Mouse (Mus musculus): ENCODE data around the gene Zdhhc21. TPM values are rescaled to one million over a fixed set of nuclear protein-coding genes. Genes with fewer than 3 reads are reported as not detected.
A peak's percentile ranks its signal among the peaks of the same experiment; 100 is the strongest.

Gene Zdhhc21
- polyA plus RNA-seq, 1 experiment = 2.4 TPM

GRCm38 (mm10) chr4:82864974-82865699 is 5.4 kb upstream of the Zdhhc21 start:
- DNase-seq (ENCODE audit: low read depth in 1 of 2, low spot score in 2 of 2) = no peak
- Histone ChIP-seq H3K4me1 (ENCODE audit: control insufficient read depth, insufficient read depth, insufficient read length) (no peaks in the 10 kb centered on the region), H3K27me3 (ENCODE audit: control insufficient read depth, insufficient read depth, low read length) (no peaks in the 10 kb centered on the region), H3K4me3 (ENCODE audit: extremely low read depth, insufficient read depth, insufficient read length) (no peak overlapping the region), H3K27ac (ENCODE audit: insufficient read depth, low read length) (no peak overlapping the region), H3K36me3 (ENCODE audit: control insufficient read depth, insufficient read depth, low read length) (no peaks in the 10 kb centered on the region)
- TF ChIP-seq POLR2A (IDR thresholded peaks at IDR 0.05; ENCODE audit: low read depth, low read length) (no peak), CTCF (IDR thresholded peaks at IDR 0.05; ENCODE audit: extremely low read depth, insufficient read depth, insufficient read length, insufficient replicate concordance) (no peak)
- 86% methylated on average over 8 of the region's 8 CpGs for WGBS

- no peak overlapping the region for H3K4me3 ChIP-seq (ENCODE audit: extremely low read depth, insufficient read depth, insufficient read length)
- no peak for DNase-seq (ENCODE audit: low read depth in 1 of 2, low spot score in 2 of 2)
- H3K36me3 ChIP-seq (ENCODE audit: control insufficient read depth, insufficient read depth, low read length) = no peaks in the 10 kb centered on the region
- no peak for TF ChIP-seq CTCF (IDR thresholded peaks at IDR 0.05; ENCODE audit: extremely low read depth, insufficient read depth, insufficient read length, insufficient replicate concordance)
- TF ChIP-seq POLR2A (IDR thresholded peaks at IDR 0.05; ENCODE audit: low read depth, low read length) = no peak
- 91% methylated on average over 8 of the region's 8 CpGs for WGBS
- H3K27ac ChIP-seq (ENCODE audit: insufficient read depth, low read length) = no peak overlapping the region
- no peaks in the 10 kb centered on the region for H3K4me1 ChIP-seq (ENCODE audit: control insufficient read depth, insufficient read depth, insufficient read length)
- H3K27me3 ChIP-seq (ENCODE audit: control insufficient read depth, insufficient read depth, low read length) = 0 out of 2 replicates have a peak, but pooled peaks cover 2% of the 10 kb centered on the region
These were observed 3.6 kb upstream of the Zdhhc21 start for GRCm38 (mm10) chr4:82863316-82863715.

GRCm38 (mm10) chr4:82861451-82861850 is 1.7 kb upstream of the Zdhhc21 start:
- H3K27me3 ChIP-seq (ENCODE audit: control insufficient read depth, insufficient read depth, low read length) = 0 out of 2 replicates have a peak, but pooled peaks cover 2% of the 10 kb centered on the region
- TF ChIP-seq CTCF (IDR thresholded peaks at IDR 0.05; ENCODE audit: extremely low read depth, insufficient read depth, insufficient read length, insufficient replicate concordance) = no peak
- TF ChIP-seq POLR2A (IDR thresholded peaks at IDR 0.05; ENCODE audit: low read depth, low read length) = no peak
- no peaks in the 10 kb centered on the region; the same call in 1 of the 2 replicates for H3K4me1 ChIP-seq (ENCODE audit: control insufficient read depth, insufficient read depth, insufficient read length)
- no peak overlapping the region for H3K27ac ChIP-seq (ENCODE audit: insufficient read depth, low read length)
- no peak overlapping the region for H3K4me3 ChIP-seq (ENCODE audit: extremely low read depth, insufficient read depth, insufficient read length)
- no peaks in the 10 kb centered on the region for H3K36me3 ChIP-seq (ENCODE audit: control insufficient read depth, insufficient read depth, low read length)
- no peak for DNase-seq (ENCODE audit: low read depth in 1 of 2, low spot score in 2 of 2)
- WGBS = 93% methylated on average over 2 of the region's 2 CpGs

- no peak for TF ChIP-seq CTCF (IDR thresholded peaks at IDR 0.05; ENCODE audit: extremely low read depth, insufficient read depth, insufficient read length, insufficient replicate concordance)
- Histone ChIP-seq H3K27me3 (ENCODE audit: control insufficient read depth, insufficient read depth, low read length) (0 out of 2 replicates have a peak, but pooled peaks cover 2% of the 10 kb centered on the region), H3K27ac (ENCODE audit: insufficient read depth, low read length) (no peak overlapping the region), H3K4me3 (ENCODE audit: extremely low read depth, insufficient read depth, insufficient read length) (no peak overlapping the region), H3K4me1 (ENCODE audit: control insufficient read depth, insufficient read depth, insufficient read length) (no peaks in the 10 kb centered on the region; the same call in 1 of the 2 replicates), H3K36me3 (ENCODE audit: control insufficient read depth, insufficient read depth, low read length) (no peaks in the 10 kb centered on the region)
- WGBS = 86% methylated on average over 3 of the region's 3 CpGs
- no peak for DNase-seq (ENCODE audit: low read depth in 1 of 2, low spot score in 2 of 2)
These were observed 808 bp upstream of the Zdhhc21 start for GRCm38 (mm10) chr4:82860566-82860965.

- H3K4me3 ChIP-seq (ENCODE audit: extremely low read depth, insufficient read depth, insufficient read length) = peak overlapping the region; percentile 80
- no peak overlapping the region for H3K27ac ChIP-seq (ENCODE audit: insufficient read depth, low read length)
- 25% methylated on average over 4 of the region's 4 CpGs for WGBS
- TF ChIP-seq CTCF (IDR thresholded peaks at IDR 0.05; ENCODE audit: extremely low read depth, insufficient read depth, insufficient read length, insufficient replicate concordance) (no peak), POLR2A (IDR thresholded peaks at IDR 0.05; ENCODE audit: low read depth, low read length) (no peak)
- H3K36me3 ChIP-seq (ENCODE audit: control insufficient read depth, insufficient read depth, low read length) = no peaks in the 10 kb centered on the region
- H3K27me3 ChIP-seq (ENCODE audit: control insufficient read depth, insufficient read depth, low read length) = 0 out of 2 replicates have a peak, but pooled peaks cover 2% of the 10 kb centered on the region
- H3K4me1 ChIP-seq (ENCODE audit: control insufficient read depth, insufficient read depth, insufficient read length) = no peaks in the 10 kb centered on the region; the same call in none of the 2 replicates
- no peak for DNase-seq (ENCODE audit: low read depth in 1 of 2, low spot score in 2 of 2)
These were observed 1.2 kb downstream of the Zdhhc21 start for GRCm38 (mm10) chr4:82858431-82859010.

- Histone ChIP-seq H3K27me3 (ENCODE audit: control insufficient read depth, insufficient read depth, low read length) (0 out of 2 replicates have a peak, but pooled peaks cover 2% of the 10 kb centered on the region), H3K4me1 (ENCODE audit: control insufficient read depth, insufficient read depth, insufficient read length) (no peaks in the 10 kb centered on the region; the same call in none of the 2 replicates), H3K4me3 (ENCODE audit: extremely low read depth, insufficient read depth, insufficient read length) (no peak overlapping the region), H3K27ac (ENCODE audit: insufficient read depth, low read length) (no peak overlapping the region), H3K36me3 (ENCODE audit: control insufficient read depth, insufficient read depth, low read length) (no peaks in the 10 kb centered on the region)
- DNase-seq (ENCODE audit: low read depth in 1 of 2, low spot score in 2 of 2) = no peak
- WGBS = 85% methylated on average over 3 of the region's 3 CpGs
- TF ChIP-seq POLR2A (IDR thresholded peaks at IDR 0.05; ENCODE audit: low read depth, low read length) (no peak), CTCF (IDR thresholded peaks at IDR 0.05; ENCODE audit: extremely low read depth, insufficient read depth, insufficient read length, insufficient replicate concordance) (no peak)
These were observed 2.8 kb downstream of the Zdhhc21 start for GRCm38 (mm10) chr4:82856986-82857385.

GRCm38 (mm10) chr4:82853809-82854208 is 5.9 kb downstream of the Zdhhc21 start:
- no peak for DNase-seq (ENCODE audit: low read depth in 1 of 2, low spot score in 2 of 2)
- Histone ChIP-seq H3K4me3 (ENCODE audit: extremely low read depth, insufficient read depth, insufficient read length) (no peak overlapping the region), H3K36me3 (ENCODE audit: control insufficient read depth, insufficient read depth, low read length) (0 out of 2 replicates have a peak, but pooled peaks cover 1% of the 10 kb centered on the region), H3K27me3 (ENCODE audit: control insufficient read depth, insufficient read depth, low read length) (no peaks in the 10 kb centered on the region), H3K27ac (ENCODE audit: insufficient read depth, low read length) (no peak overlapping the region), H3K4me1 (ENCODE audit: control insufficient read depth, insufficient read depth, insufficient read length) (no peaks in the 10 kb centered on the region; the same call in none of the 2 replicates)
- TF ChIP-seq POLR2A (IDR thresholded peaks at IDR 0.05; ENCODE audit: low read depth, low read length) (no peak), CTCF (IDR thresholded peaks at IDR 0.05; ENCODE audit: extremely low read depth, insufficient read depth, insufficient read length, insufficient replicate concordance) (no peak)
- 87% methylated on average over 2 of the region's 2 CpGs for WGBS

All from spleen, adult 2 months (tissue).